Mouse (Mus musculus) embryo, embryonic 9.5 days (tissue): ENCODE data around the gene Ehd3.

Experiments
- DNase-seq: peaks from one replicate; pipeline ENCODE4 v3.0.0-alpha.2; 2017; ENCODE audit errors: extremely low spot score

Ehd3 gene

DNA sequence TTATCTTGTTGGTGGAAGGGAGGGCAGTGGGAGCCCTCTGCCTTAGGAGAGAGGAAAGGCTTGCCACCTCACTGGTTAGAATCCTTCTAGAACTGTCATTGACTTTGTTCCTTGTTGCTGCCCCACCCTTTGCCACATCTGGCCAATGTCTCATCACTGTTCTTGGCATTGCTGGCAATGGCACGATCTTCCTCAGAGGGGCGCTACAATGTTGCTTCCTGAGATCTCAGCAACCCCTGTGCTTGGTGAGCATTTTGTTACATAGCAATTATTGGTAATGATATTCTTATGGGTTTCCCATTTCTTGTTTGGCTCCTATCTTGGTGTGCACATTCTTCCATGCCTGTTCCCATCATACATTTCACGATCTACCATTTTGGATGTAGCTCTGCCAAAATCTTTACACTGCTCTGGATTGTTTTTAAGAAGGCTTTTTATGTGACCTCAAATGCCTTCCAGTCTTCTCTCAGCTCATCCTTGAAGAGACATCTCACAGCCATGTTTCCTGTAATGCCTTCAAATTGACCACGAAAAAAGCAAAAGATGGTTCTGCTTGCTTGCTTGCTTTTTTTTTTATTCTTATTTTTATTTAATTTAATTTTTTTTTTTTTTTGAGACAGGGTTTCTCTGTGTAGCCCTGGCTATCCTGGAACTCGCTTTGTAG is at the start of gene Ehd3:
Gene Ehd3 (plus strand): TSS at position 614 of the 664 bp plus-strand sequence.
- no peak for DNase-seq

DNA sequence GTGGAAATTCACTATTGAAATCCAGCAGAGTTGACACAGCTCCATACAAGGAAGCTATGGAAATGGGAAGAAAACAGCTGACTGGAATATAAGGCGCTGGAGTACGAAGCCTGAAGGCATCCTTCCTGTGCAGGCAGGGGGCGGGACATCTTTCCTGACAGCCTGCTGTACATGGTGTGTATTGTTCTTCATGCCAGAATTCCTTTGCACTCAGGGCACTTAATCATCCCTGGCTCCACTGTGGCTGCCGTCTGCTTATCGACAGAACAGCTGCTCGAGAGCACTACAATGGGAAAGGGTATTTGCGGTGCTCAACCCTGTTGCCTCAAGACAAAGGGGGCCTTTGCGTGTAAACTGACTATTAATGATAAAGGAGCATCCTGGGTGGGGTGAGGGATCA is 33.0 kb upstream of the Ehd3 start:
- DNase-seq: peak; percentile 28

GRCm38 (mm10) chr17:73786642-73787311 is 17.2 kb upstream of the Ehd3 start:
- no peak for DNase-seq

DNA sequence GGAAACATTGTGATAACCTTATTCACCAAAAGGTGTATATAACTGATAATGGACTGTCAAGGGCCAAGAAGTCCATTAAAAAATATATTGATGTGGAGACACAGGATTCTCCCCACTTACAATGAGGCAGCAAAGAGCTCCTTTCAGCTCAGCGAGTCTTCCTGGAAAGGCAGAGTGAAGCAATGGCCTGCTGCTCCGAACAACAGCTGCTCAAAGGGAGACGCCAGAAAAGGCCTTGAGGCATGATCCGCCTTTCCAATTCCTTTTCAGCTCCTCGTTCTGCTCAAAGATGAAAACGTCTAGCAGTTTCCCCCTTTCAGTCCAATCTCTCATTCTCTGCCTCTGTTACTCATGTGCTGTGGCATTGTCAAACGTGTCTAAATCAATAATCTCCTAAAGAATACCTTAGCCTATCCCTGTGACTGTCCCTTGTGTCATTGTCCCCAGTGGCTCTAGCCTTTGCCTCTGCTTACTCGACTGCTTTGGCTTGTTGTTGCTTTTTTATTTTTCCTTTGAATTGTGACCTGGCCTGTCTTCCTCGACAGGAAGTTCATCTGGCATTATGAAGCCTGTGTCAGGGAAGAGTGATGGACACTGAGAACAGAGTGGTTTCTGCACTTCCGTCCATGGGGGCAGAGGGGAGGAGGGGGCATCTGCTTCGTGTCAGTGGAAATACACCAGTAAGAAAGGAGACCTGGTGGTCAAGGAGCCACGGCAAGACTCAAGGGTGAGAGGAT is 13.5 kb upstream of the Ehd3 start:
- DNase-seq: no peak

- DNase-seq: no peak
Measured at GRCm38 (mm10) chr17:73796789-73797188, 7.1 kb upstream of the Ehd3 start.

- DNase-seq: no peak
Measured at GRCm38 (mm10) chr17:73797706-73798105, 6.2 kb upstream of the Ehd3 start.

- peak; percentile 90 for DNase-seq
Measured at GRCm38 (mm10) chr17:73804592-73805271, 798 bp downstream of the Ehd3 start.

DNA sequence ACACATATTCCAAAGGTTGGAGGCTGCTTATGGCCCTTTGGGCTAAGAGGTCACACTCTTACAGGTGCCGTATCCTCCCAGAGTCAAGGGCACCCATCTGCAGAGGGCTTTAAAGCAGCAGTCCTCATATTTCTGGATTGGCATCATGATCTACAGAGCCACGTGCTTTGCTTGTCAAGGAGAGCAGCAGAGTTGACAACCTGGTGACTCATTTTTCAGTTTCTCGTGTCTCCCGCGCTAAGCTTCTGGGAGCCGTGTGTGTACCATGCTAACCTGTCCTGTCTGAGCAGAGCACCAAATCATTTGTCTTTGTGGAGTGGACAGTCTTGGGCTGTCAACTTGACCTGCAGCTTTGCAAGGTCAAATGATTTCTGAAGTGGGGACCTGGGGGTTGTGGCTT is 2.4 kb downstream of the Ehd3 start:
- DNase-seq: no peak

- no peak for DNase-seq
Measured at GRCm38 (mm10) chr17:73807211-73807610, 3.3 kb downstream of the Ehd3 start.

GRCm38 (mm10) chr17:73808431-73808830 is 4.5 kb downstream of the Ehd3 start:
- no peak for DNase-seq

DNA sequence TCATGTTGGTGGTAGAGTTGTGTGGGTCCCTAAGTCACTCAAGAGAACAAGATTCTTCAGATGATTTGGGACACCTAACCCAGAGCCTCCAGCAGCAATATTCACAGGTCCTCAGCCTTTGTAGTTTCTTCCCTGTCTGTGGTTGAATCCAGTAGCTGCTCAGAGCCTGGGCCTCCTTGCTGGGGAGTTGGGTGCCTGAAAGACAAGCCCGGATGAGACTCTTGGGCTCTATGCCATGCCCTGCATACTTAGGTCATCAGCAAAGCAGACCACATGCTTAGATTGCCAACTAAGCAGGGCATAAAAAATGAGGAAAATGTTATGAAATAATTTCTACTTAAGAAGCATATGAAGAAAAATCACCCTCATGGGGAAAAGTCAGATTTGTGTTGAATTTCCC is 6.9 kb downstream of the Ehd3 start:
- DNase-seq: no peak

DNA sequence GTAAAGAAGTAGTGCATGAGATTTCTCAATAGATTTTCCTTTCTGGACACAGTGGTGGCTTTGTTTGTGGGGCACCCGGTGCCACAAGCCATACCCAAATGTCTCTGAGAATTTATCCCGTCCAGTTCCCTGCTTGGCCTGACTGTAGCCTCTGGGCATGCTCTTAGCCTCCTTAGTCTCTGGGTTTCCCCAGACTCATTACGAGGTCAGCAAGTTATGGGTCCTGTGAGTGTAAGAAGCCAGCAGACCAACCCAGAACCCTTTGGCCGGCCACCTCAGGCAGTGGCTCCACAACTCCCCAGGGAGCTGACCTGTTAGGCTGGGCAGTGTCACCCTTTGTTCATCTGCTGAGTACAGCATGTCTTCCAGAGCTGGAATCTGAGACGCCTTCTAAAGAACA is 7.6 kb downstream of the Ehd3 start:
- DNase-seq: no peak

DNA sequence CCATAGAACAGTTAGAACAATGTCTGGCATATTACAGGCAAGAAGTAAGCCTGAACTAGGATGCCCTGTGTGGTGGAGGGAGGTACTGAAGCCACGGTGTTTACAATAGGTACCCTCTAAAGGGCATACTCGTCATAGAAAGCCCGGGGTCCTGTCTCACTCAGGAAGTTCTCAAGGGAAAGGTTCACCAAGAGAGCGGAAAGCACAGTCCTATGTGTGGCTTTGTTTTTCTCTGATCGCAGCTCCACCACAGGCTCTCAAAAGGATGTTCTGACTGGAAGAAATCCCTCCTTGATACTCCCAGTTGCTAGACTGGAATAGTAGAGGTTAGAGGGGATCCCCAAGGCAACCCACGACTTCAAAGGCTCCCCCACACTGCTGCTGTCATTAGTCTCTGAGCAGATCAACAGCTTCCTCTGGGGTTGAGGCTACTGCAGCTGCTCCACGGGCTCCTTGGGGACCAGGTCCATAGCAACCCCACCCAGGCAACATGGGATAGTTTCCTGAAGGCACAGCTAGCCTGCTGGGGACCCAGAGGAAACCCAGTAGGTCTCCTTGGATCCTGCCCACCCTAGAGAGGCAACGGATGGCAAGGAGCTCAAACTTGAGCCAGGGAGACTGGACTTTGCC is 9.2 kb downstream of the Ehd3 start:
- DNase-seq: no peak

DNA sequence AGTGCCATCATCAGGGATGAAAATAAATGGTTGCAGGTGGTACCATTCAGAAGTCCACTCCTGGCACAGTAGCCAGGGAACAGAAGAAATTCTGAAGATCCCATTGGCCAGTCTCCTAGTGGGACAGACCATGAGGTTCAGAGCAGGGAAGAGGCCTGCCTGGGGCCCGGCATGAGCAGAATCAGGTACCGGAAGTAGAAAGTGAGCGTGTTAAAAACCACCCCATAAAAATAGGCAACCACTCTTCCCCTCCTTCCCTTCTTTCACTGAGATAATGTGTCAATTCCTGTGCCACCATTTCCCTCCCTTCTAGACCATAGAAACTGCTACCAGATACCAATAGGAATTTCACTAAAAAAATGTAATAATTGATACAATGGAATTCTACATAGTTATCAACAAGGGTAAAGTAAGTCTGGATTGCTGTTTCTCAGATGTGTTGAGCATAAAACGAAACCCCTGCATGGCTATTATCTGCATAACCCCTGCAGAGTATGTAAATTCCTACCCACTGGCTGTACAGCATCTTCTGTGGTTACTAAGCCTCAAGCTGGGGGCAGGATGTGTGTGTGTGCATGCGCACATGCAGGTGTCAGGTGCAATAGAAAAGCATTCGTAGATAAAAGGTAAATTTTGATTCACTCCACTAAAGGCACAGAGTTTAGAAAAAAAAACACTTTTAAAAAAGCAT is 10.7 kb downstream of the Ehd3 start:
- no peak for DNase-seq

GRCm38 (mm10) chr17:73817697-73818380 is 13.9 kb downstream of the Ehd3 start:
- DNase-seq: no peak

DNA sequence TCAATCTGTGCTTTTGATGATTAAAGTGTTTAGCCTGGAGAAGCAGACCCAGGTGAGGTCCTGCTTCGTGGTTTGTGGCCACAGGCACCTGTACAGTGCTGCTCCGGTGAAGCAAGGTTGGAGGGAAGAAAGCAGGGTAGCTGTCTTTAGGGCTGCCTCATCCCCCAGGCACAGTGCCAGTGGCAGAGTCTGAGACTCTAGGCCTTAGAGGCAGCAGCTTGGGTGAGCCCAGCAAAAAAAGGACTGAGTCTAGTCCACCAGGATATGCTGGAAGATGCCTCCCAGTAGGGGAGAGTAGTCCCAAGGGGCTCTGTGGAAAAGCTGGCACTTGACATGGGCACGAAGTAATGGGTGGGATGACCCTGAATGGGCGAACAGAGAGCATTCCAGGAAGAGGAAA is 15.0 kb downstream of the Ehd3 start:
- DNase-seq: no peak

- no peak for DNase-seq
Measured at GRCm38 (mm10) chr17:73820726-73821125, 16.8 kb downstream of the Ehd3 start.

DNA sequence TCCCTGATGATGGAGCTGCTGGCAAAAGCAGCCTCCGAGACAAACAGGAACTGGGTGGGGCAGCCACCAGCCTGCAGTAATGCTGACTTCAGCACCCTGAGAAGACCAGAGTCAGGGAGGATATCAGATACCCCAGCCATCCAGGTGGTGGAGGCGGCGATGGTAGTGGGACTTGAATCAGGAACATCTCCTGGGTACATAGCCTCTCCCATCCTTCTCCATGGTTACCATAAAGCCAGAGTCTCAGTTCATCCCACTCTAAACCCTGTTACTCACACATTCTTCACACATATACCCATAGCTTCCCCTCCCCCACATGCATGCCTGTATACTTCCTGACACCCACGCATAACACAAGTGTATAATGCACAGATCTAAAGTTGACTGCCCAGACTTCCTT is 18.3 kb downstream of the Ehd3 start:
- no peak for DNase-seq

DNA sequence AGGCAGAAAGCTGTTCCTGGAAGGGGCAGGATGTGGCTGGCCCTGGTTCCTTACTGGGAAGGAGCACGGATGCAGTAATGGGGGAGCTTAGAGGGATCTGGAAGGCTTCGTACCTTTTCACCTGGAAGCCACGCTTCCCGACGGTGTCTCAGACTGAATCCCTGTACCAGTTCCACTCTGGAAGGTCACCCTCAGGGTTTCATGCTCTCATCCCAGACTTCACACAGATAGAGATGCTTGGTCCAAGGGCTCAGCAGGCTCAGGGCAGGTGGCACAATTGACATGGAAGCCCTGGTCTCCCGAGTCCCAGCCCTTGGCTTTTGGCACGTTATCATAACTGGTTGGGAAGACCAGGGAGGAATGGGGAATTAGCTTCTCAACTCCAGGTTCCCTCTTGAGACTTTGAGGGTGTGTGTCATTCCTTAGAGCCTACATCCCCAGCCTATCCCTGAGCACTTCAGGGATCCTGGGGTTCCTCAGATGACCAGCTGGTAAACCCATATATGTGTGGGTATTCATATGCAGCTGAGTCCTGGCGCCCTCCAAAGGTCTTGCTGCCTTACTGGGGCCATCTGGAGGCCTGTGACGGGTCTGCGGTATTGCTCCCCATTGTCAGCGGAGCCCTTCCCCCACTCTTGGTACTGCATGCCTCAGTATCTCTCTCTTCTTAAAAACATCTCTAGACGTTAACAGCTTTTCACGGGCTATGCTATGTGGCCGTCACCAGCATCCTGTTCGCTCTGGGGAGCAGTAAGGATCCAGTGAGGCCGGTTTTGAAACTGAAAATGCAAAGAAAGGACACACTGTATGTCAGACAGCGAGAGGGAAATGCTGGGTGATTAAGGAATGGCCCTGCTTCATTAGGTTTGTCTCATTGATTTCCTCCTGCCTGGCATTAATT is 19.4 kb downstream of the Ehd3 start:
- DNase-seq: no peak

- no peak for DNase-seq
Measured at GRCm38 (mm10) chr17:73824022-73824340, 20.0 kb downstream of the Ehd3 start.
